Mouse (Mus musculus) testis, adult 2 months (tissue): ENCODE measurements at regions not wholly inside any gene's neighbourhood (a gene's known extent, or its start where the extent isn't known, plus 50 kb on each side); places are given as distances from the start of the nearest gene placed in this dataset.

Source experiments
- CTCF ChIP-seq: fragments of 200-500 bp; IDR thresholded peaks from 2 replicates; pipeline ENCODE4 v1.5.1; 2012; ENCODE audit warnings: low read depth, mild to moderate bottlenecking, inconsistent platforms, low read length, moderate library complexity; ENCODE audit not compliant: control insufficient read depth, insufficient read depth, insufficient replicate concordance
- POLR2A ChIP-seq: fragments of 200-500 bp; IDR thresholded peaks from 2 replicates; pipeline ENCODE4 v1.6.1; 2012; ENCODE audit warnings: low read depth, mild to moderate bottlenecking, inconsistent platforms, low read length, moderate library complexity; ENCODE audit not compliant: control insufficient read depth

GRCm38 (mm10) chr11:22438441-22439066 is 73.3 kb upstream of the Tmem17 start:
- TF ChIP-seq CTCF (no peak), POLR2A (no peak)
